Mouse (Mus musculus): Measurements from ENCODE around the gene Oxa1l. TPM values are rescaled to one million over a fixed set of nuclear protein-coding genes. Genes with fewer than 3 reads are reported as not detected.

Gene Oxa1l
- polyA plus RNA-seq, 1 experiment from 2014 or later, result 41.7 TPM

- peak; percentile 19; the same call in 1 of the 2 replicates for ATAC-seq
- Histone ChIP-seq H3K4me3 (replicated peaks) (no peak overlapping the region), H3K9me3 (no peaks in the 10 kb centered on the region; the same call in 1 of the 2 replicates), H3K27ac (0 out of 2 replicates have a peak overlapping the region, but pooled peaks have one; percentile 25), H3K36me3 (no peaks in the 10 kb centered on the region), H3K4me1 (replicated peaks) (peaks cover 28% of the 10 kb centered on the region), H3K4me2 (replicated peaks) (peak overlapping the region; percentile 18; the same call in 1 of the 2 replicates), H3K27me3 (replicated peaks) (no peaks in the 10 kb centered on the region), H3K9ac (no peak overlapping the region)
- WGBS, result 26% methylated on average over 13 of the region's 13 CpGs
These were observed 54.8 kb downstream of the Oxa1l start for GRCm38 (mm10) chr14:54415241-54416020.

GRCm38 (mm10) chr14:54416229-54416775 lies 55.7 kb downstream of the Oxa1l start:
- H3K4me3 ChIP-seq (replicated peaks), result no peak overlapping the region
- WGBS, result 59% methylated on average over 5 of the region's 5 CpGs

GRCm38 (mm10) chr14:54416830-54417229 lies 56.2 kb downstream of the Oxa1l start:
- Histone ChIP-seq H3K4me3 (replicated peaks) (no peak overlapping the region), H3K27me3 (replicated peaks) (no peaks in the 10 kb centered on the region), H3K9ac (no peak overlapping the region), H3K4me2 (replicated peaks) (no peak overlapping the region), H3K27ac (no peak overlapping the region), H3K4me1 (replicated peaks) (peaks cover 28% of the 10 kb centered on the region), H3K9me3 (no peaks in the 10 kb centered on the region; the same call in 1 of the 2 replicates), H3K36me3 (no peaks in the 10 kb centered on the region)
- no peak for ATAC-seq
- WGBS, result 91% methylated on average over 4 of the region's 4 CpGs

More at GRCm38 (mm10) chr14:54416229-54416775, 55.7 kb downstream of the Oxa1l start:
- no peak overlapping the region for H3K9ac ChIP-seq
- H3K36me3 ChIP-seq, result no peaks in the 10 kb centered on the region
- peaks cover 28% of the 10 kb centered on the region for H3K4me1 ChIP-seq (replicated peaks)
- H3K4me2 ChIP-seq (replicated peaks), result no peak overlapping the region
- H3K27me3 ChIP-seq (replicated peaks), result no peaks in the 10 kb centered on the region
- H3K27ac ChIP-seq, result no peak overlapping the region
- H3K9me3 ChIP-seq, result no peaks in the 10 kb centered on the region; the same call in 1 of the 2 replicates
- ATAC-seq, result no peak

- no peak for ATAC-seq
- WGBS, result 17% methylated on average over 19 of the region's 19 CpGs
- Histone ChIP-seq H3K27ac (no peak within 1 kb of the TSS), H3K4me3 (replicated peaks) (no peak within 1 kb of the TSS), H3K9me3 (no peaks in the 10 kb centered on the region; the same call in 1 of the 2 replicates), H3K4me2 (replicated peaks) (peak within 1 kb of the TSS; percentile 33), H3K36me3 (no peaks in the 10 kb centered on the region), H3K9ac (no peak within 1 kb of the TSS; the same call in 1 of the 2 replicates), H3K4me1 (replicated peaks) (peaks cover 28% of the 10 kb centered on the region), H3K27me3 (replicated peaks) (no peaks in the 10 kb centered on the region)
These were observed 57.0 kb downstream of the Oxa1l start, which contains the start of gene Slc7a7 for GRCm38 (mm10) chr14:54417623-54418081. TSS of gene Slc7a7 (minus strand) at chr14:54417780.

Other genes with a start within 250 kb of the Oxa1l start
- 450 and 484 TPM in 2 replicates for gene Dad1, start 106.7 kb upstream of the Oxa1l start, polyA plus RNA-seq (2015; fragmentation: Nextera tagmentation; extraction: Ambion mirVana)
- 41.6 and 42.6 TPM in 2 replicates for gene Abhd4, start 106.6 kb upstream of the Oxa1l start, polyA plus RNA-seq (2015; fragmentation: Nextera tagmentation; extraction: Ambion mirVana)
- gene Olfr49, start 75.9 kb upstream of the Oxa1l start, polyA plus RNA-seq (2015; fragmentation: Nextera tagmentation; extraction: Ambion mirVana), result not detected in 2 replicates
- 51.0 and 56.3 TPM in 2 replicates for gene Slc7a7, start 56.9 kb downstream of the Oxa1l start, polyA plus RNA-seq (2015; fragmentation: Nextera tagmentation; extraction: Ambion mirVana)
- 270 and 308 TPM in 2 replicates for gene Mrpl52, start 66.1 kb downstream of the Oxa1l start, polyA plus RNA-seq (2015; fragmentation: Nextera tagmentation; extraction: Ambion mirVana)
- gene Mmp14, start 70.8 kb downstream of the Oxa1l start, polyA plus RNA-seq (2015; fragmentation: Nextera tagmentation; extraction: Ambion mirVana), result 110 and 112 TPM in 2 replicates
- gene Lrp10, start 103.3 kb downstream of the Oxa1l start, polyA plus RNA-seq (2015; fragmentation: Nextera tagmentation; extraction: Ambion mirVana), result 57.2 and 60.6 TPM in 2 replicates
- 1.6 and 1.9 TPM in 2 replicates for gene Rem2, start 115.3 kb downstream of the Oxa1l start, polyA plus RNA-seq (2015; fragmentation: Nextera tagmentation; extraction: Ambion mirVana)
- gene Prmt5, start 156.7 kb downstream of the Oxa1l start, polyA plus RNA-seq (2015; fragmentation: Nextera tagmentation; extraction: Ambion mirVana), result 78.0 and 80.0 TPM in 2 replicates
- gene Haus4, start 193.8 kb downstream of the Oxa1l start, polyA plus RNA-seq (2015; fragmentation: Nextera tagmentation; extraction: Ambion mirVana), result 53.9 and 57.2 TPM in 2 replicates
- gene Ajuba, start 216.7 kb downstream of the Oxa1l start, polyA plus RNA-seq (2015; fragmentation: Nextera tagmentation; extraction: Ambion mirVana), result 18.2 and 19.0 TPM in 2 replicates
- gene 4931414P19Rik, start 245.2 kb downstream of the Oxa1l start, polyA plus RNA-seq (2015; fragmentation: Nextera tagmentation; extraction: Ambion mirVana), result 6.0 and 8.2 TPM in 2 replicates